Mouse (Mus musculus): ENCODE data around the gene Kmt2a. TPM values are rescaled to one million over a fixed set of nuclear protein-coding genes. Genes with fewer than 3 reads are reported as not detected.

The Kmt2a gene
- polyA plus RNA-seq (2012; rRNA removed) = 17.7 and 21.7 TPM in 2 replicates

GRCm38 (mm10) chr9:44881221-44881871, at the start of gene Kmt2a:
TSS of gene Kmt2a (minus strand) at chr9:44881296.

GRCm38 (mm10) chr9:44920374-44921122, 39.5 kb upstream of the Kmt2a start, which contains the start of gene Atp5l:
TSS of gene Atp5l (minus strand) at chr9:44920742.

GRCm38 (mm10) chr9:44802808-44803450, 78.2 kb downstream of the Kmt2a start, which contains the start of gene Ttc36:
TSS of gene Ttc36 (minus strand) at chr9:44803072.

GRCm38 (mm10) chr9:44799102-44799957, 81.8 kb downstream of the Kmt2a start, which contains the start of gene Tmem25:
TSS of gene Tmem25 (minus strand) at chr9:44799307.

GRCm38 (mm10) chr9:44767101-44768028, 113.7 kb downstream of the Kmt2a start, which contains the start of the genes Arcn1 and Ift46:
TSS of gene Arcn1 (minus strand) at chr9:44767845.
TSS of gene Ift46 (plus strand) at chr9:44767908.

Other genes with a start within 250 kb of the Kmt2a start
- not detected in 2 replicates for gene Treh, start 208.1 kb downstream of the Kmt2a start, polyA plus RNA-seq (2012; rRNA removed)
- gene Phldb1, start 146.1 kb downstream of the Kmt2a start, polyA plus RNA-seq (2012; rRNA removed) = 88.9 and 184 TPM in 2 replicates
- 97.4 and 105 TPM in 2 replicates for gene Arcn1, start 113.5 kb downstream of the Kmt2a start, polyA plus RNA-seq (2012; rRNA removed)
- 126 and 128 TPM in 2 replicates for gene Ift46, start 113.4 kb downstream of the Kmt2a start, polyA plus RNA-seq (2012; rRNA removed)
- gene Tmem25, start 82.0 kb downstream of the Kmt2a start, polyA plus RNA-seq (2012; rRNA removed) = 3.8 and 6.6 TPM in 2 replicates
- gene Ttc36, start 78.2 kb downstream of the Kmt2a start, polyA plus RNA-seq (2012; rRNA removed) = 0.83 and 0.94 TPM in 2 replicates
- gene Atp5l, start 39.4 kb upstream of the Kmt2a start, polyA plus RNA-seq (2012; rRNA removed) = 255 and 521 TPM in 2 replicates
- 19.1 and 28.7 TPM in 2 replicates for gene Ube4a, start 84.3 kb upstream of the Kmt2a start, polyA plus RNA-seq (2012; rRNA removed)
- gene Cd3g, start 99.1 kb upstream of the Kmt2a start, polyA plus RNA-seq (2012; rRNA removed) = 0.05 and 0.06 TPM in 2 replicates
- gene Cd3d, start 100.5 kb upstream of the Kmt2a start, polyA plus RNA-seq (2012; rRNA removed) = not detected in 2 replicates
- not detected in 2 replicates for gene Cd3e, start 128.3 kb upstream of the Kmt2a start, polyA plus RNA-seq (2012; rRNA removed)
- 0.94 and 3.8 TPM in 2 replicates for gene Mpzl2, start 158.5 kb upstream of the Kmt2a start, polyA plus RNA-seq (2012; rRNA removed)
- gene Mpzl3, start 173.9 kb upstream of the Kmt2a start, polyA plus RNA-seq (2012; rRNA removed) = 1.4 and 1.8 TPM in 2 replicates
- gene Jaml, start 197.9 kb upstream of the Kmt2a start, polyA plus RNA-seq (2012; rRNA removed) = 0.13 and 0.41 TPM in 2 replicates
- gene Scn2b, start 236.5 kb upstream of the Kmt2a start, polyA plus RNA-seq (2012; rRNA removed) = 4.6 and 5.2 TPM in 2 replicates

Data from central nervous system, embryonic 11.5 days (tissue).